Mouse (Mus musculus) lung, adult 2 months (tissue): Measurements from ENCODE around the gene Per3.

Source experiments
- CTCF ChIP-seq: fragments of 200-500 bp; IDR thresholded peaks from 2 replicates; pipeline ENCODE4 v1.5.1; 2011; ENCODE audit warnings: mild to moderate bottlenecking, low read length, control low read depth; ENCODE audit not compliant: insufficient read depth
- POLR2A ChIP-seq: fragments of 200-500 bp; IDR thresholded peaks from 2 replicates; pipeline ENCODE4 v1.6.1; 2011; ENCODE audit warnings: low read depth, mild to moderate bottlenecking, control low read depth, low read length, borderline replicate concordance; ENCODE audit errors: extremely low read depth

GRCm38 (mm10) chr4:150990148-150990547 lies 54.3 kb downstream of the Per3 start:
- TF ChIP-seq POLR2A (no peak), CTCF (peak; percentile 67)
